Mouse (Mus musculus) olfactory bulb, adult 2 months (tissue): ENCODE data around the gene Syna.

Experiments used
- CTCF ChIP-seq: fragments of 200-500 bp; IDR thresholded peaks from 2 replicates; pipeline ENCODE4 v1.5.1; 2012; ENCODE audit warnings: low read depth, mild to moderate bottlenecking, low read length, moderate library complexity; ENCODE audit not compliant: insufficient read depth
- POLR2A ChIP-seq: fragments of 200-500 bp; IDR thresholded peaks from 2 replicates; pipeline ENCODE4 v1.6.1; 2012; ENCODE audit warnings: mild to moderate bottlenecking, low read depth, low read length, moderate library complexity; ENCODE audit not compliant: insufficient read depth

DNA sequence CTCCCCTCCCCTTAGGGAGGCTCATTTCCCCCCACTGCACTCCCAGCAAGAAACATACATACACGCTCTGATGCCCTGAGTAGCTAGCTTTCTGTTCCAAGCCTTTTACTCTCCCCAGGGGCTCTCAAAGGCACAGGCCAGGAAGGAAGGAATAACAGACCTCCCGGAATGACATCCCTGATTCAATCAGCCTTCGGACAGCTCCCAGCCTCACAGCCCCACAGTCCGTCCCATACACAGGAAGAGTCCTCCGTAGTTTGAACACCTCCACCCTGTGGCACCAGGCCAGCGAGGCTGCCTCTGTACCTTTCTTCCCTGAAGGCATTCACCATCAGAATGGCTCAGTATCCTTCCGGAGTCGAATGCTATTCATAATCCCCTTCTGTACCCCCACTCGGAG lies 31.5 kb downstream of the Syna start:
- TF ChIP-seq CTCF (no peak), POLR2A (no peak)
